Mouse (Mus musculus): ENCODE measurements around the gene Psmg3. TPM values are rescaled to one million over a fixed set of nuclear protein-coding genes. Genes with fewer than 3 reads are reported as not detected.
A peak's percentile ranks its signal among the peaks of the same experiment; 100 is the strongest.

Gene Psmg3
- polyA plus RNA-seq, 1 experiment from 2014 or later = 78.8 TPM

DNA sequence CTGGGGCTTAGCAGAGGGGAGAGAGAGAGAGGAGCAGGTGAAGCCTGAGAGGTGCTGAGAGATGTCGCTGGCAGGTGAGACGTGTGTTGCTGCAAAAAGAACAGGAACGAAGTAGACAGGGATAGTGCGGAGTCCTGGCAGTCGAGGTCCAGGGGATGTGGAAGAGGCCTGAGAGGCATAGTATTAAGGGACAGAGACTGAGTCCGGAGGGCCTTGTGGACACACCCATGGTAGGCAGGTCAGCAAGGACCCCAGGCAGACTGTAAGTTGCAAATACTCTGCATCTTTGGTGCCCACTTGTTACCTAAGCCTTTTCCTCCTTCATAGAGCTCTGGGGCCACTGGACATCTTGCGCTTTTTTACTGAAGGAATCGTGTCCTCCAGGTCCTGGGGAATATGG lies 25.5 kb downstream of the Psmg3 start:
- Histone ChIP-seq H3K9ac (no peak overlapping the region), H3K9me3 (ENCODE audit: low read depth, low read length) (no peaks in the 10 kb centered on the region), H3K4me3 (ENCODE audit: low read depth, low read length) (no peak overlapping the region), H3K27me3 (ENCODE audit: insufficient read depth, low read length) (no peaks in the 10 kb centered on the region), H3K36me3 (ENCODE audit: insufficient read depth) (peaks cover 24% of the 10 kb centered on the region), H3K4me1 (ENCODE audit: insufficient read depth) (peaks cover 36% of the 10 kb centered on the region), H3K4me2 (no peak overlapping the region), H3K27ac (ENCODE audit: low read depth) (no peak overlapping the region)
- ATAC-seq (ENCODE audit: insufficient read depth) (no peak), DNase-seq (no peak)
- no peak for TF ChIP-seq CTCF (IDR thresholded peaks at IDR 0.05; ENCODE audit: low read depth)
- WGBS = 93% methylated on average over 8 of the region's 8 CpGs

DNA sequence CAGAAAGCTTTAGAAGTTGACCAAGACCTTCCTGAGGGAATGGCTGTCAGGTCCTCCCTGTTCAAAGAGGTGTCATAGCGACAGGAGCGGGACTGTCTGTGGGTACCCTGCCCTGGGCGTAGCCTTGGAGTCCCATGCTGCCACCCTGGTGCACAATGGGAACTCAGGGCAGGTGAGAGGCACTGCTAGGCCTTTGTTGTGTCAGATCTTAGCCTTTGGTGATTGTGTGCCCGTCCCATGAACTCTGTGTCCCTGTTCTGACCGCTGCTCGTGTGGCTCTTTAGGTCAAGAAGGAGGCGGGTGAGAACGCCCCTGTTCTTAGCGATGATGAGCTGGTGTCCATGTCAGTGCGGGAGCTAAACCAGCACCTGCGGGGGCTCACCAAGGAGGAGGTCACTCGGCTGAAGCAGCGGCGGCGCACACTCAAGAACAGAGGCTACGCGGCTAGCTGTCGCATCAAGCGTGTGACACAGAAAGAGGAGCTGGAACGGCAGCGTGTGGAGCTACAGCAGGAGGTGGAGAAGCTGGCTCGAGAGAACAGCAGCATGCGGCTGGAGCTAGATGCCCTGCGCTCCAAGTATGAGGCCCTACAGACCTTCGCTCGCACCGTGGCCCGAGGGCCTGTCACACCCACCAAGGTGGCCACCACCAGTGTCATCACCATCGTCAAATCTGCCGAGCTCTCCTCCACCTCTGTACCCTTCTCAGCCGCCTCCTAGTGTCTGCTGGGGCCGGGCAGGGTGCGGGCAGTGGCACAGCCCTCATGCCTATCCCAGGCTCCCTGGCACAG lies 26.7 kb downstream of the Psmg3 start:
- no peak overlapping the region for H3K9ac ChIP-seq
- H3K4me2 ChIP-seq = no peak overlapping the region
- H3K27me3 ChIP-seq (ENCODE audit: insufficient read depth, low read length) = no peaks in the 10 kb centered on the region
- no peak for TF ChIP-seq CTCF (IDR thresholded peaks at IDR 0.05; ENCODE audit: low read depth)
- H3K4me3 ChIP-seq (ENCODE audit: low read depth, low read length) = no peak overlapping the region
- no peak overlapping the region for H3K27ac ChIP-seq (ENCODE audit: low read depth)
- H3K9me3 ChIP-seq (ENCODE audit: low read depth, low read length) = no peaks in the 10 kb centered on the region
- no peak for DNase-seq
- 86% methylated on average over 33 of the region's 33 CpGs for WGBS
- peaks cover 24% of the 10 kb centered on the region for H3K36me3 ChIP-seq (ENCODE audit: insufficient read depth)
- no peak for ATAC-seq (ENCODE audit: insufficient read depth)
- peaks cover 39% of the 10 kb centered on the region for H3K4me1 ChIP-seq (ENCODE audit: insufficient read depth)

DNA sequence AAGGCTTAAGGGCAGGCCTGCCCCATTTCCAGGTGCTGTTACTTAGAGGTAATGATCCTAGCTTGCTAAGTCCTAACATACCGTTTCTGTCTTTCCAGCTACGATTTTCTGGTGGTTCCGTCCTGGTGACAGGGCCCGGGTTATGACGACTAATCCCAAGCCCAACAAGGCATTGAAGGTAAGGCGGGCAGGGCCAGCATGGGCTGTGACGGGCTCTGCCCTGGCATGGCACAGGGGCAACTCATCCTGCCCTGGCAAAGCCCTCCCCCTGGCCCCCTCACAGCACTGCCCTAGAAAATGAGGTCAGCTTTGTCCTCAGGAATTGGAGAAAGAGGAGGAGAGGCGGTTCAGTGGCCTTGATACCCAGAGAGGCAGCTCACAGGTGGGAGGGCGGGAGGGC lies 27.6 kb downstream of the Psmg3 start:
- ATAC-seq (ENCODE audit: insufficient read depth) (no peak), DNase-seq (no peak)
- H3K9me3 ChIP-seq (ENCODE audit: low read depth, low read length) = no peaks in the 10 kb centered on the region
- no peak for TF ChIP-seq CTCF (IDR thresholded peaks at IDR 0.05; ENCODE audit: low read depth)
- peaks cover 24% of the 10 kb centered on the region for H3K36me3 ChIP-seq (ENCODE audit: insufficient read depth)
- H3K9ac ChIP-seq = no peak overlapping the region
- no peak overlapping the region for H3K4me2 ChIP-seq
- H3K27me3 ChIP-seq (ENCODE audit: insufficient read depth, low read length) = no peaks in the 10 kb centered on the region
- H3K4me1 ChIP-seq (ENCODE audit: insufficient read depth) = peaks cover 37% of the 10 kb centered on the region
- WGBS = 86% methylated on average over 9 of the region's 9 CpGs
- no peak overlapping the region for H3K4me3 ChIP-seq (ENCODE audit: low read depth, low read length)
- no peak overlapping the region for H3K27ac ChIP-seq (ENCODE audit: low read depth)

DNA sequence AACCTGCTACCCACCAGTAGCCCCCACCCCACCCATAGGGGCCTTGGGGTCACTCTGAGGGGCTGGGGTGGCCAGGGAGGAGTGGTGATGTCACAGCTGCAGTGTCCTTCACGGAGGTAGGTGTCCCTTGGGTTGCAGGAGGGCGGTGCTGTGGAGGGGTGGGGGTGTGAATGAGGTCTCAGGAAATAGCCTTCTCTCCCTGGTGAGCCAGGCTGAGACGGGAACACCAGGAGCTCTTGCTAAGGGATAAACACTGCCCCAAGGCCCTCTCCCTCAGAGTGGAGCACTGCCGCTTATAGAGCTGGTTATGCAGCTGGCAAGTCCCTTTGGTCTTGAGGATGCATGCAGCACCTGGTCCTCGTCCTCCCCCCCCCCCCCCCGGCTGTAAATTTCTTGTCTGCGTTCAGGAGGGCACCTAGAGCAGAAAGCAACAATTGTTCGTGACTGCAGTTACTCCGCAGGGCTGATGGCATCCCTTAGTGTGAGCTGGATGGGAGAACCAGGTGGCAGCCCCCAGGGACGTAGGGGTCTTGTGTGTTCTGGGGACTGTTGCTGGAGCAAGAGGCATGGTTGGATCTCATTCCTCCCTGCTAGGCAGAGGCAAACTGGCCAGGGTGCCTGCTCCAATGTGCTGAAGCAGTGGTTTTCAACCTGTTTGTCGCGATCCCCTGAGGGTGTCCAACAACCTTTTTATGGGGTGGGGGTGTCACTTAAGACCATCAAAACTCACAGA lies 28.4 kb downstream of the Psmg3 start:
- peaks cover 36% of the 10 kb centered on the region for H3K4me1 ChIP-seq (ENCODE audit: insufficient read depth)
- H3K36me3 ChIP-seq (ENCODE audit: insufficient read depth) = peaks cover 24% of the 10 kb centered on the region
- peak overlapping the region; percentile 57 for H3K4me2 ChIP-seq
- WGBS = 28% methylated on average over 12 of the region's 12 CpGs
- H3K9ac ChIP-seq = 0 out of 2 replicates have a peak overlapping the region, but pooled peaks have one; percentile 17
- ATAC-seq (ENCODE audit: insufficient read depth) = peak; percentile 29
- H3K27me3 ChIP-seq (ENCODE audit: insufficient read depth, low read length) = no peaks in the 10 kb centered on the region
- H3K4me3 ChIP-seq (ENCODE audit: low read depth, low read length) = peak overlapping the region; percentile 16; the same call in 1 of the 2 replicates
- peak; percentile 46 for DNase-seq
- H3K9me3 ChIP-seq (ENCODE audit: low read depth, low read length) = no peaks in the 10 kb centered on the region
- peak overlapping the region; percentile 75 for H3K27ac ChIP-seq (ENCODE audit: low read depth)
- no peak for TF ChIP-seq CTCF (IDR thresholded peaks at IDR 0.05; ENCODE audit: low read depth)

DNA sequence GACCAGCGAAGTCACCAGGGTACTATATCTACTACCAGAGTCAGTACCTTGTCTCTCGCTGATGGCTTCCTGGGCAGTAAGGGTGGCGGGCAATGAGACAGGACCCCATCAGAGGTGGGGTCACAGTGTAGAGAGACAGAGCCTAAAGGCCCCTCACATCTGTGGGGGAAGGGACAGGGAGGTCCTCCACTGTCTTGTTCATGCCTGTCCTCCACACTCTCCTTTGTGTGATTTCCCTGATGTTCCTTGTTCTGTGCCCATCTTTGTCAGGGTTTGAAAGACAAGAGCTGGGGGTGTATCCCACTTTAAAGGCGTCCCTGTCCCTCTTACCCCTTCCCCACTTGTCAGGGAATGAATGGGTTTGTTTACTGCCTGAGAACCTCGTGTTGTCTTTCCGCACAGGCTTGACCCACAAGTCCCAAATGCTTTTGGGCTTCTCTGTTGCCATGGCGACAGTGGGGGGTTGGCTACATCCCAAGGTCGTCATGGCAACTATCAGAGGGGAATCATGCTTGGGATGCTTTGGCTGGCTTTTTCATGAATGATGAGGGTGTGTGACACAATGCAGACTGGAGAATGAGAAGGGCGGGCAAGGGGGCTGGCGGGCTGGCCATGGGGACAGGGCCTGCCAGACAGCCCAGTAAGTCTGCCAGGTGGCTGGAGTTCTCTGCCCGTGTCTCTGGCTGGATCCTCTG lies 29.1 kb downstream of the Psmg3 start:
- H3K27me3 ChIP-seq (ENCODE audit: insufficient read depth, low read length) = no peaks in the 10 kb centered on the region
- H3K27ac ChIP-seq (ENCODE audit: low read depth) = peak overlapping the region; percentile 89
- H3K9me3 ChIP-seq (ENCODE audit: low read depth, low read length) = no peaks in the 10 kb centered on the region
- TF ChIP-seq CTCF (IDR thresholded peaks at IDR 0.05; ENCODE audit: low read depth) = no peak
- peak overlapping the region; percentile 57 for H3K4me2 ChIP-seq
- DNase-seq (peak; percentile 96), ATAC-seq (ENCODE audit: insufficient read depth) (peak; percentile 71)
- peak overlapping the region; percentile 16; the same call in 1 of the 2 replicates for H3K4me3 ChIP-seq (ENCODE audit: low read depth, low read length)
- peaks cover 24% of the 10 kb centered on the region for H3K36me3 ChIP-seq (ENCODE audit: insufficient read depth)
- 0 out of 2 replicates have a peak overlapping the region, but pooled peaks have one; percentile 17 for H3K9ac ChIP-seq
- 19% methylated on average over 11 of the region's 11 CpGs for WGBS
- H3K4me1 ChIP-seq (ENCODE audit: insufficient read depth) = peaks cover 40% of the 10 kb centered on the region

DNA sequence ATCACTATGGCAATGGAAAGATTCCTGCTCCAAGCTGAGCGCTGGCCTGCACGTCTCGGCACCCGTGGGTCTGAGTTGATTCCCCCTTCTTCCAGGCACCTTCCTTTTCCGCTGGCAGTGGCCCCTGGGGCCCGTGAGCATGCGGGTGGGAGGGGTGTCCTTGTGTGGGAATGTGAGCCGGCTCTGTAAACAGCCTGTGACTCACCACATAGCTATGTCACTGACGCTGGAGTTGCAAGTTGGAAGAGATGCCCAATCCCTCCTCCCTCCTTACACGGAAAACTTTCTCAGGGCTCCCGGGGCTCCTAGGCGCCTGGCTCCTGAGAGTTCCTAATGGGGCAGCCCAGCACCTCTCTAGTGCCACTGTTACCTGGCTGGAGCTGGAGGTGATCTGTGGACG lies 29.8 kb downstream of the Psmg3 start:
- peak overlapping the region; percentile 57 for H3K4me2 ChIP-seq
- H3K4me3 ChIP-seq (ENCODE audit: low read depth, low read length) = no peak overlapping the region
- TF ChIP-seq CTCF (IDR thresholded peaks at IDR 0.05; ENCODE audit: low read depth) = no peak
- H3K4me1 ChIP-seq (ENCODE audit: insufficient read depth) = peaks cover 45% of the 10 kb centered on the region
- H3K9me3 ChIP-seq (ENCODE audit: low read depth, low read length) = no peaks in the 10 kb centered on the region
- H3K27me3 ChIP-seq (ENCODE audit: insufficient read depth, low read length) = no peaks in the 10 kb centered on the region
- peak overlapping the region; percentile 27; the same call in 1 of the 2 replicates for H3K9ac ChIP-seq
- ATAC-seq (ENCODE audit: insufficient read depth) (peak; percentile 72), DNase-seq (peak; percentile 89)
- H3K36me3 ChIP-seq (ENCODE audit: insufficient read depth) = peaks cover 24% of the 10 kb centered on the region
- 4% methylated on average over 13 of the region's 13 CpGs for WGBS
- peak overlapping the region; percentile 89 for H3K27ac ChIP-seq (ENCODE audit: low read depth)
